Mouse (Mus musculus) spleen, postnatal 10 days (tissue): ENCODE results near the gene Asxl1.

Experiments
- DNase-seq, 2 experiments: peaks; one replicate each; pipeline ENCODE4 v3.0.0; 2021 to 2022; ENCODE audit warnings: low spot score in 2 of 2

Gene Asxl1

GRCm38 (mm10) chr2:153345454-153346220, at the start of gene Asxl1:
Asxl1 (plus strand) TSS chr2:153345829.
- DNase-seq = peak; percentile 87 to 94

GRCm38 (mm10) chr2:153297771-153298170, 47.9 kb upstream of the Asxl1 start:
- no peak for DNase-seq

- peak in 1 of 2 experiments; percentile 27 for DNase-seq
These were observed 47.2 kb upstream of the Asxl1 start for GRCm38 (mm10) chr2:153298460-153298859.

GRCm38 (mm10) chr2:153298863-153299262, 46.8 kb upstream of the Asxl1 start:
- DNase-seq = no peak

- no peak for DNase-seq
These were observed 44.5 kb upstream of the Asxl1 start for GRCm38 (mm10) chr2:153301123-153301522.

- DNase-seq = no peak
These were observed 40.4 kb upstream of the Asxl1 start for GRCm38 (mm10) chr2:153305240-153305639.

GRCm38 (mm10) chr2:153308586-153308985, 37.0 kb upstream of the Asxl1 start:
- no peak for DNase-seq

- DNase-seq = no peak
These were observed 36.5 kb upstream of the Asxl1 start for GRCm38 (mm10) chr2:153309106-153309505.

- no peak for DNase-seq
These were observed 35.4 kb upstream of the Asxl1 start for GRCm38 (mm10) chr2:153310228-153310627.

GRCm38 (mm10) chr2:153312884-153313283, 32.7 kb upstream of the Asxl1 start:
- no peak for DNase-seq

- no peak for DNase-seq
These were observed 27.2 kb upstream of the Asxl1 start for GRCm38 (mm10) chr2:153318408-153318807.

- DNase-seq = no peak
These were observed 26.5 kb upstream of the Asxl1 start for GRCm38 (mm10) chr2:153319036-153319643.

GRCm38 (mm10) chr2:153325706-153326376, 19.8 kb upstream of the Asxl1 start:
- no peak for DNase-seq

- DNase-seq = no peak
These were observed 13.4 kb upstream of the Asxl1 start for GRCm38 (mm10) chr2:153332271-153332670.

- peak in 1 of 2 experiments; percentile 74 for DNase-seq
These were observed 12.6 kb upstream of the Asxl1 start for GRCm38 (mm10) chr2:153332981-153333380.

GRCm38 (mm10) chr2:153333822-153334232, 11.8 kb upstream of the Asxl1 start:
- DNase-seq = no peak

- DNase-seq = no peak
These were observed 11.3 kb upstream of the Asxl1 start for GRCm38 (mm10) chr2:153334281-153334680.

GRCm38 (mm10) chr2:153336117-153336516, 9.5 kb upstream of the Asxl1 start:
- no peak for DNase-seq

- no peak for DNase-seq
These were observed 7.0 kb upstream of the Asxl1 start for GRCm38 (mm10) chr2:153338361-153339350.

GRCm38 (mm10) chr2:153342166-153342565, 3.5 kb upstream of the Asxl1 start:
- no peak for DNase-seq

- no peak for DNase-seq
These were observed 3.0 kb upstream of the Asxl1 start for GRCm38 (mm10) chr2:153342602-153343001.
